Mouse (Mus musculus) megakaryocyte, embryonic 14.5 days (primary cell): Measurements from ENCODE around the gene Dnhd1.
"Not testable (repeated sequence)": the region's sequence is repeated elsewhere in the genome, so short reads cannot be mapped to it uniquely, and the experiment has no call there.

Experiments used
- FLI1 ChIP-seq: IDR thresholded peaks from 2 replicates; pipeline ENCODE4 v1.6.1; 2012; ENCODE audit warnings: low read length, inconsistent platforms, mixed read lengths
- GATA1 ChIP-seq: IDR thresholded peaks from 3 replicates; pipeline ENCODE4 v1.6.1; 2012; ENCODE audit warnings: mixed read lengths, low read length, inconsistent platforms, borderline replicate concordance

DNA sequence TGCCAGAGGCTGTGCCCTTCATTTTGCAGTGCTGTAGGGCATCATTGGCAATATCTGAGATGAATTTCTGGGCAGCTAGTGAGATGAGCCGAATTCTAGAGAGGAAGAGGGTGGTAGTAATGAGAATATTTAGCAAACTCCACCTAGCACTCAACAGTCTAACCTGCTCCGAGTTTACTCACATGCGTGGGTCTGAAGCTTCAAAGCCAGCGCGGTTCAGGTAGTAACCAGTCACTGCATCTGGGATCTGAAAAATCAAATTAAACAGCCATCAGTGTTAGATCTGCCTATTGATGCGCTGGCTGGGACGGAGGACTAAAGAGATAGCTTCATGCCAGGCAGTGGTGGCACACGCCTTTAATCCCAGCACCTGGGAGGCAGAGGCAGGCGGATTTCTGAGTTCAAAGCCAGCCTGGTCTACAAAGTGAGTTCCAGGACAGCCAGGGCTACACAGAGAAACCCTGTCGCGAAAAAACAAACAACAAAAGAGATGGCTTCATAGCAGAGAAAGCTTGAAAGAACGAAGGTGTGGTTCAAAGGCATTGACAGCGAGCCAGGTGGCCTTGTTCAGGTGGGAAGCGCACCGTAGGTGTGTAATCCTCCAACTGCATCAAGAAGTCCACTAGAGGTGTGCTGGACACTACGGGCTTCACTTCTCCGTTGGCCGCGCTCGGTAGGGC is 92.8 kb downstream of the Dnhd1 start:
- not testable (repeated sequence) for TF ChIP-seq FLI1, GATA1
